Mouse (Mus musculus): Measurements from ENCODE around the gene Rgs13. TPM values are rescaled to one million over a fixed set of nuclear protein-coding genes. Genes with fewer than 3 reads are reported as not detected.

The Rgs13 gene
- total RNA-seq (2014; fragmentation: Nextera tagmentation) (not detected in 2 replicates), total RNA-seq (2017) (not detected in 2 replicates)

- no peak for ATAC-seq (replicated peaks; ENCODE audit: low FRiP score, low TSS enrichment, poor library complexity, severe bottlenecking)
These were observed at the start of gene Rgs13 for GRCm38 (mm10) chr1:144177166-144177565. Rgs13 (minus strand) TSS chr1:144177372.

DNA sequence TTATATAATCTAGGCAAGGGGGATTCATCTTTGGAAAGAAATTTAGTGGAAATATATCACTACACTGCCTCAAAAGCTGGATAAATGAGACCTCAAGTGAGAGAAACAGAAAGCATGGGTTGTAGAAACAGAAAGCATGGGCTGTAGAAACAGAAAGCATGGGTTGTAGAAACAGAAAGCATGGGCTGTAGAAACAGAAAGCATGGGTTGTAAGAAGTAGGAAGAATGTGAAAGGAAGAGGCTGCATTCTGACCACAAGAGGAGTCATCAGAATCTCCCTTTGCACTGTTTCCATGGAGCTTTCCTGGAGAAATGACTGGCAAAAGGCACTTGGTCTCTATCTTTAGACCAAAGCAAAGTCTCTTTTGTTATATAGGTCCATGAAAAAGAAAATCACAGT, 38.1 kb upstream of the Rgs13 start:
- ATAC-seq (replicated peaks; ENCODE audit: low FRiP score, low TSS enrichment, poor library complexity, severe bottlenecking), result no peak

GRCm38 (mm10) chr1:144210912-144211311, 33.7 kb upstream of the Rgs13 start:
- ATAC-seq (replicated peaks; ENCODE audit: low FRiP score, low TSS enrichment, poor library complexity, severe bottlenecking), result no peak

GRCm38 (mm10) chr1:144206281-144207061, 29.3 kb upstream of the Rgs13 start:
- ATAC-seq (replicated peaks; ENCODE audit: low FRiP score, low TSS enrichment, poor library complexity, severe bottlenecking), result no peak

DNA sequence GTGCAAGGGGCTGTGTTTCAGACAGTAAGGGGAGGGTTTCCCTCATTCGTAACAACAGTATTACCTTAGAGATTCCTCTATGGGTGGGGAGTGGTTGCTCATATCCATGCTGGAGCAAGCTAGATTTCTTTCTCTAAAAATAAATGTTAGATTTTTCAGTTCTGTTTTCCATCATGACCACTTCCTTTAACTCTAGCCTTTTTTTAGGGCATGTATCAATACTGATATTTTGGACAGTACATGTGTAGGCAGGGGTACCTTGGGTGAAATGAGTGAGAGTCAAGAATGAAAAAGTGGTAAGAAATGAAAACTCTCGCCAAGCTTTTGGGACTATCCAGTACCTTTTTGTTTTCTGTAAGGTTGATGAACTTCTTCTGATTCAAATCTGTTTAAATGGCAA, 27.6 kb upstream of the Rgs13 start:
- no peak for ATAC-seq (replicated peaks; ENCODE audit: low FRiP score, low TSS enrichment, poor library complexity, severe bottlenecking)

GRCm38 (mm10) chr1:144202939-144203338, 25.8 kb upstream of the Rgs13 start:
- no peak for ATAC-seq (replicated peaks; ENCODE audit: low FRiP score, low TSS enrichment, poor library complexity, severe bottlenecking)

GRCm38 (mm10) chr1:144200496-144200895, 23.3 kb upstream of the Rgs13 start:
- ATAC-seq (replicated peaks; ENCODE audit: low FRiP score, low TSS enrichment, poor library complexity, severe bottlenecking), result peak; percentile 60

DNA sequence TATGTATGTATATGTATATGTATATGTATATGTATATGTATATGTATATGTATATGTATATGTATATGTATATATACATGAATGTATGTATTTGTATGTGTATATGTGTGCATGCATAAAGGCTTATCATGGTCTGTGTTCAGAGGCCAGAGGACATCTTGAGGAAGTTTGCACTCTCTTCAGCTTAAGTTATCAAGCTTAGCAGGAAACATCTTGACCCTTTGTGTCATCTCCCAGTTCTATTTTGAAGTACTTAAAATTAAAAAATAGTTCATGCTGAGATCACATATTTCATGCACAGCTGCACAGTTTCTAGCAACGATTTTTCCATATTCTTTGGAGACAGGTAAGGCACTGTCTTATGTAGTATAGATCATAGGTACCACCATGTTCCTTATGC, 22.4 kb upstream of the Rgs13 start:
- ATAC-seq (replicated peaks; ENCODE audit: low FRiP score, low TSS enrichment, poor library complexity, severe bottlenecking), result no peak

DNA sequence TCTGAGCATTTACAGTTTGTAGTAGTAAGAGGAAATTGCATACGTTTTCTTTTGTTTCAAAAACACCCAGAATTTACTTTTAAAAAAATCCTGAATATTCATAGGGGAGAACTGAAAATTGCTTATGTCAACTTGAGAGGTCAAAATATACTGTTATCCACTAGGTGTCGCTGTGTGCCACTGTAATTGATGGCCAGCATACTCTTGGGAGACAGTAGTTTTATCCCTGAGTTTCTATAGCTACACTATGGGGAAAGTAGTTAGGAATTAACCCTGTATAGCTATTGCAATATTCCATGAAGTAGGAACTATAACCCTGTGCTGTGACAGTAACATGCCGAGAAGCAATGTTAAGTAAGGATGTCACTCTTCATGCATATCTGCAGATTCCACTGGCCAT, 20.5 kb upstream of the Rgs13 start:
- ATAC-seq (replicated peaks; ENCODE audit: low FRiP score, low TSS enrichment, poor library complexity, severe bottlenecking), result peak; percentile 85

GRCm38 (mm10) chr1:144186655-144187396, 9.7 kb upstream of the Rgs13 start:
- no peak for ATAC-seq (replicated peaks; ENCODE audit: low FRiP score, low TSS enrichment, poor library complexity, severe bottlenecking)

GRCm38 (mm10) chr1:144184955-144185715, 8.0 kb upstream of the Rgs13 start:
- peak; percentile 66 for ATAC-seq (replicated peaks; ENCODE audit: low FRiP score, low TSS enrichment, poor library complexity, severe bottlenecking)

DNA sequence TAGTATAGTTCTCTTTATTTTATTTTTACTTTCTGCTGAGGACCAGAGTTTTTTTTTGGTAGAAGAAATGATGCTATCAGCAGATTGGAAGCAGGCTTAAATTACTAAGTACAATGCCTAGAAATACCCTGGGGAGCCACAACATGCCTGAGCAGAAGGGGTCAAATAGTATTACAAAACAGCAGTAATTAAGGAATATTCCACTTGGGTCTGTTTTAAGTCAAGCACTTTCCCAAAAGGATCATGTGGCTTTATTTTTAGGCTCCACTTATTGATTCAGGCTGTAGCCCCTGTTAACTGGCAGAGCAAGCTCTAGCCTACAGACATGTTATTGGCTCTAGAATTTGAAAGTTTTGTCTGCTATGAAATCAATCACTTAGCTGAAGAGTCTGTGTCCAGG, 6.5 kb upstream of the Rgs13 start:
- ATAC-seq (replicated peaks; ENCODE audit: low FRiP score, low TSS enrichment, poor library complexity, severe bottlenecking), result no peak

DNA sequence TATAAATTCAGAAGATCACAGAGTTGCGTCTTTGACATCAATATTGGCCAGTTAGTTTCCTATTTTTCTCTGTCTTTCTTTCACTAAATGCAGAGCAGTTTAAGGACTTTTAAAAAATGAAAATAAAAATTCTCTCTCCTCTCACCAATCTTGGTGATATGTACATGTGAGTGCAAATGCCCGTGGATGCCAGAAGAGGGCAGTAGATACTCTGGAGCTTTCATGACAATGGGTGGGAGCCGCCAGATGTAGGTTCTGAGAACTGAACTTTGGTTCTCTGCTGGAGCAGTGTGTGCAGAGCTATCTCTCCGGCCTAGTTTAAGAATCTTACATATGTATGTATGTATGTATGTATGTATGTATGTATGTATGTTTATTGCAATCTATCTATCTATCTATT, 2.4 kb upstream of the Rgs13 start:
- no peak for ATAC-seq (replicated peaks; ENCODE audit: low FRiP score, low TSS enrichment, poor library complexity, severe bottlenecking)

- ATAC-seq (replicated peaks; ENCODE audit: low FRiP score, low TSS enrichment, poor library complexity, severe bottlenecking), result peak; percentile 52
These were observed 1.2 kb upstream of the Rgs13 start for GRCm38 (mm10) chr1:144178281-144178957.

DNA sequence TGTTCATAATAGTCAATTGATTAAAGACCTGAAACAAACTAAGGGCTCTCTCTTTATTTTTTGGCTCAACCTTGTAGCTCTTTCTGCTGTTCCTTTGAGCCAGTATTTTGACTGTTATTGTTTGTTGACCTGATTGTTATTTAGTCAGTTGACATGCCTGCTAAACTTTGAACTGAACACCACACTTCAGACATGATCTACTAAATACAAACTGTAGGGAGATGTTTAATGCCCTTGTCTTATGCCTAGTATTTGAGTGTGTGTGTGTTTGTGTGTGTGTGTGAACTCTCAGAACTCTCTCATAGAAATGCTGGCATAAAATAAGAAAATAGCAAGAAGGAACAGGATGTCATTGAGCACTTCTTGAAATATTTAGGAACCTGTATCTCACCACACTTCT, 448 bp upstream of the Rgs13 start:
- no peak for ATAC-seq (replicated peaks; ENCODE audit: low FRiP score, low TSS enrichment, poor library complexity, severe bottlenecking)

DNA sequence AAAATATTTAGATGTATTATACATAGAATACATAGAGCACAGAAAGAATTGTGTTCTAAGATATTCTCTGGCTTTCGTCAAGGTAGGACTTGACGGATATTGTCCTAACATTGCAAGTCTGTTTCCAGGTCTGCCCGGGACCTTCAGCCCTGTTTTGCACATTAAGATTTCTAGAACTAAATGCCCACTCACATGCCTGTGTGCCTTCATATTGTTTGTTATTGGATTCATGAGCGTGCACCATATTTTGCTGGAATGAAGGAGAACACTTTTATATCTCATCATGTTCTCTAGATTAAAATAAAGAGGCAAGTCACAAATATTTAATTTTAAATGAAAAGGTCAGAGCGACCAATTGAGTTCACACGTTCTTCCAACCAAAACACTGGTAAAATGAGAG, 2.4 kb downstream of the Rgs13 start:
- no peak for ATAC-seq (replicated peaks; ENCODE audit: low FRiP score, low TSS enrichment, poor library complexity, severe bottlenecking)

GRCm38 (mm10) chr1:144173568-144174036, 3.6 kb downstream of the Rgs13 start:
- ATAC-seq (replicated peaks; ENCODE audit: low FRiP score, low TSS enrichment, poor library complexity, severe bottlenecking), result no peak

- ATAC-seq (replicated peaks; ENCODE audit: low FRiP score, low TSS enrichment, poor library complexity, severe bottlenecking), result no peak
These were observed 8.3 kb downstream of the Rgs13 start for GRCm38 (mm10) chr1:144168921-144169320.

- ATAC-seq (replicated peaks; ENCODE audit: low FRiP score, low TSS enrichment, poor library complexity, severe bottlenecking), result no peak
These were observed 9.4 kb downstream of the Rgs13 start for GRCm38 (mm10) chr1:144167761-144168160.
